8 mouse cellular contexts compared by ENCODE assay signal in genomic region chr10:67098408-67099050, GRCm38 (mm10). TPM values are rescaled to one million over a fixed set of nuclear protein-coding genes. Genes with fewer than 3 reads are reported as not detected.
DNase-seq lines count a peak whose midpoint lies in the region; ATAC-seq and TF ChIP-seq lines count a peak whose summit lies in the region.

No protein-coding gene starts in this region.

- in situ Hi-C loops in Patski (cut with MboI; ENCODE audit: low pct_unique_long_range_greater_than_20kb): loop anchor here (5.0 kb wide), 1 partner anchor 89 kb away; no protein-coding TSS in a partner anchor

- peak; percentile 75 for ATAC-seq in Patski
- no peak for ATAC-seq in liver, embryonic 12.5 days
- no peak for ATAC-seq in neural tube, embryonic 15.5 days (ENCODE audit: low FRiP score)

- peak overlapping the region; percentile 94 for H3K4me3 ChIP-seq in layer of hippocampus, adult 2 months
- H3K4me3 ChIP-seq in hindbrain, embryonic 10.5 days: peak overlapping the region; percentile 87
- no peak overlapping the region; the same call in 1 of the 2 replicates for H3K4me3 ChIP-seq in liver, embryonic 12.5 days
- H3K4me3 ChIP-seq in neural tube, embryonic 15.5 days (replicated peaks): peak overlapping the region; percentile 82

- peaks cover 76% of the 10 kb centered on the region for H3K4me1 ChIP-seq in hindbrain, embryonic 10.5 days (replicated peaks)
- peaks cover 60% of the 10 kb centered on the region for H3K4me1 ChIP-seq in liver, embryonic 12.5 days
- H3K4me1 ChIP-seq in neural tube, embryonic 15.5 days: peaks cover 66% of the 10 kb centered on the region

- CTCF ChIA-PET in Patski (lab: Charles Lee): interaction anchor here (0.8 to 2.1 kb wide), 3 partner anchors 21 to 96 kb away, joined by 3 to 6 read pairs (median 3); no protein-coding TSS in a partner anchor

- H3K9ac ChIP-seq in liver, embryonic 12.5 days: no peak overlapping the region
- H3K9ac ChIP-seq in neural tube, embryonic 15.5 days (replicated peaks): peak overlapping the region; percentile 96

- intact Hi-C loops in gastrocnemius, postnatal 14 days (cut with DNase I; ENCODE audit: low total_unique reads): loop anchor here (5.0 kb wide), 1 partner anchor 61 kb away; no protein-coding TSS in a partner anchor

- POLR2A ChIA-PET in Patski (lab: Charles Lee): interaction anchor here (0.6 to 1.2 kb wide), 2 partner anchors 178 to 254 kb away, joined by 3 to 5 read pairs; no protein-coding TSS in a partner anchor

- no peaks in the 10 kb centered on the region for H3K9me3 ChIP-seq in hindbrain, embryonic 10.5 days
- no peaks in the 10 kb centered on the region for H3K9me3 ChIP-seq in liver, embryonic 12.5 days (replicated peaks)
- H3K9me3 ChIP-seq in neural tube, embryonic 15.5 days (replicated peaks): no peaks in the 10 kb centered on the region

- DNase-seq in layer of hippocampus, adult 2 months (ENCODE audit: low spot score in 2 of 2): no peak
- DNase-seq in layer of hippocampus, adult 11-12 months (ENCODE audit: low spot score): no peak
- peak; percentile 90 for DNase-seq in Patski (ENCODE audit: low read depth, low spot score)
- DNase-seq in hindbrain, embryonic 10.5 days (ENCODE audit: low spot score): no peak
- DNase-seq in gastrocnemius, adult 18-20 months (ENCODE audit: low spot score): no peak
- no peak for DNase-seq in gastrocnemius, postnatal 14 days

- no peaks in the 10 kb centered on the region for H3K27me3 ChIP-seq in Patski
- H3K27me3 ChIP-seq in hindbrain, embryonic 10.5 days (ENCODE audit: insufficient read depth, poor library complexity, severe bottlenecking): no peaks in the 10 kb centered on the region
- H3K27me3 ChIP-seq in liver, embryonic 12.5 days (replicated peaks): no peaks in the 10 kb centered on the region
- no peaks in the 10 kb centered on the region for H3K27me3 ChIP-seq in neural tube, embryonic 15.5 days (replicated peaks)

- no peaks in the 10 kb centered on the region for H3K36me3 ChIP-seq in hindbrain, embryonic 10.5 days
- no peaks in the 10 kb centered on the region for H3K36me3 ChIP-seq in liver, embryonic 12.5 days
- no peaks in the 10 kb centered on the region for H3K36me3 ChIP-seq in neural tube, embryonic 15.5 days

- H3K27ac ChIP-seq in layer of hippocampus, adult 2 months: peak overlapping the region; percentile 100; the same call in 1 of the 2 replicates
- H3K27ac ChIP-seq in hindbrain, embryonic 10.5 days: peak overlapping the region; percentile 100
- no peak overlapping the region for H3K27ac ChIP-seq in liver, embryonic 12.5 days
- peak overlapping the region; percentile 72 for H3K27ac ChIP-seq in neural tube, embryonic 15.5 days (replicated peaks)

- peak overlapping the region; percentile 89 for H3K4me2 ChIP-seq in liver, embryonic 12.5 days
- H3K4me2 ChIP-seq in neural tube, embryonic 15.5 days: peak overlapping the region; percentile 80

- 15% methylated on average over 7 of the region's 7 CpGs for WGBS in hindbrain, embryonic 10.5 days
- WGBS in liver, embryonic 12.5 days (ENCODE audit: insufficient replicate concordance): 32% methylated on average over 7 of the region's 7 CpGs
- 5% methylated on average over 7 of the region's 7 CpGs for WGBS in neural tube, embryonic 15.5 days

- TF ChIP-seq CTCF in layer of hippocampus, adult 2 months (conservative IDR thresholded peaks at IDR 0.05): no peak
- TF ChIP-seq CTCF in Patski (IDR thresholded peaks at IDR 0.05): no peak

RNA-seq across cellular contexts. Expression of gene Reep3, which starts 1.8 kb away (rescaled TPM):
- total RNA-seq in layer of hippocampus, adult 2 months (2021): 10 to 100 TPM; 18.3 to 21.9 TPM
- 46.6 TPM for polyA plus RNA-seq in Patski (2021)
- 34.7 and 35.1 TPM in 2 replicates for polyA plus RNA-seq in hindbrain, embryonic 10.5 days (2016; fragmentation: Nextera tagmentation; extraction: Ambion mirVana)
- polyA plus RNA-seq in liver, embryonic 12.5 days (2016; fragmentation: Nextera tagmentation; extraction: Ambion mirVana): 8.7 and 8.8 TPM in 2 replicates
- polyA plus RNA-seq in neural tube, embryonic 15.5 days (2015; fragmentation: Nextera tagmentation; extraction: Ambion mirVana): 34.5 and 35.9 TPM in 2 replicates
- total RNA-seq in gastrocnemius, adult 18-20 months (2021): 10 to 100 TPM; 10.0 to 11.1 TPM
- 10 to 100 TPM; 16.9 to 18.6 TPM for total RNA-seq in gastrocnemius, postnatal 14 days (2021)

RNA-seq across cellular contexts. Expression of gene Jmjd1c, which starts 2.6 kb away (rescaled TPM):
- 100 to 1,000 TPM; 106 to 111 TPM for total RNA-seq in layer of hippocampus, adult 2 months (2021)
- 26.1 TPM for polyA plus RNA-seq in Patski (2021)
- 32.7 and 36.7 TPM in 2 replicates for polyA plus RNA-seq in hindbrain, embryonic 10.5 days (2016; fragmentation: Nextera tagmentation; extraction: Ambion mirVana)
- 16.1 and 16.3 TPM in 2 replicates for polyA plus RNA-seq in liver, embryonic 12.5 days (2016; fragmentation: Nextera tagmentation; extraction: Ambion mirVana)
- polyA plus RNA-seq in neural tube, embryonic 15.5 days (2015; fragmentation: Nextera tagmentation; extraction: Ambion mirVana): 43.8 and 50.7 TPM in 2 replicates
- total RNA-seq in gastrocnemius, adult 18-20 months (2021): 10 to 100 TPM; 23.5 to 25.4 TPM
- 10 to 100 TPM; 24.9 to 26.1 TPM for total RNA-seq in gastrocnemius, postnatal 14 days (2021)
